Mouse (Mus musculus) hindbrain, embryonic 13.5 days (tissue): ENCODE measurements around the gene Atad5. TPM values are rescaled to one million over a fixed set of nuclear protein-coding genes. Genes with fewer than 3 reads are reported as not detected.
A peak's percentile ranks its signal among the peaks of the same experiment; 100 is the strongest.
"Not testable (repeated sequence)": the region's sequence is repeated elsewhere in the genome, so short reads cannot be mapped to it uniquely, and the experiment has no call there.

Experiments used
- ATAC-seq: fragments of 200-750 bp; cut with Nextera tagmentation; 2 replicates; pipeline ENCODE4 v1.8.0; 2017; ENCODE audit warnings: moderate TSS enrichment; ENCODE audit not compliant: low FRiP score
- H3K27ac ChIP-seq: fragments of 300-500 bp; sonication (generic); 2 replicates; pipeline ENCODE4 v1.5.1; 2015; ENCODE audit warnings: inconsistent platforms, mild to moderate bottlenecking, moderate library complexity
- H3K27me3 ChIP-seq: fragments of 300-500 bp; sonication (generic); 2 replicates; pipeline ENCODE4 v1.6.1; 2015; ENCODE audit warnings: mild to moderate bottlenecking, inconsistent platforms
- H3K36me3 ChIP-seq: fragments of 300-500 bp; sonication (generic); 2 replicates; pipeline ENCODE4 v1.6.1; 2015; ENCODE audit warnings: mild to moderate bottlenecking, inconsistent platforms
- H3K4me1 ChIP-seq: fragments of 300-500 bp; sonication (generic); replicated peaks from 2 replicates; pipeline ENCODE4 v1.6.1; 2015; ENCODE audit warnings: inconsistent platforms
- H3K4me2 ChIP-seq: fragments of 300-500 bp; sonication (generic); 2 replicates; pipeline ENCODE4 v1.6.1; 2015; ENCODE audit warnings: inconsistent platforms, mild to moderate bottlenecking, moderate library complexity
- H3K4me3 ChIP-seq: fragments of 300-500 bp; sonication (generic); 2 replicates; pipeline ENCODE4 v1.5.1; 2015; ENCODE audit warnings: mild to moderate bottlenecking, inconsistent platforms
- H3K9ac ChIP-seq: fragments of 300-500 bp; sonication (generic); 2 replicates; pipeline ENCODE4 v1.6.1; 2015; ENCODE audit warnings: mild to moderate bottlenecking, inconsistent platforms
- H3K9me3 ChIP-seq: fragments of 300-500 bp; sonication (generic); 2 replicates; pipeline ENCODE4 v1.6.1; 2016; ENCODE audit warnings: inconsistent platforms
- WGBS: fragments of 180-500 bp; shearing (Covaris S2); methylation state at CpG from one replicate; pipeline ENCODE4 v1.1.7; 2015; 5-methylcytosine and 5-hydroxymethylcytosine counted together
- polyA plus RNA-seq: library from polyadenylated mRNA; unstranded; fragments of >200 nt; fragmentation: Nextera tagmentation; extraction: Ambion mirVana; gene quantifications from 2 replicates; pipeline ENCODE4 v1.2.1, GENCODE M21; 2015

The Atad5 gene
- polyA plus RNA-seq, 1 experiment from 2014 or later: 6.1 TPM

DNA sequence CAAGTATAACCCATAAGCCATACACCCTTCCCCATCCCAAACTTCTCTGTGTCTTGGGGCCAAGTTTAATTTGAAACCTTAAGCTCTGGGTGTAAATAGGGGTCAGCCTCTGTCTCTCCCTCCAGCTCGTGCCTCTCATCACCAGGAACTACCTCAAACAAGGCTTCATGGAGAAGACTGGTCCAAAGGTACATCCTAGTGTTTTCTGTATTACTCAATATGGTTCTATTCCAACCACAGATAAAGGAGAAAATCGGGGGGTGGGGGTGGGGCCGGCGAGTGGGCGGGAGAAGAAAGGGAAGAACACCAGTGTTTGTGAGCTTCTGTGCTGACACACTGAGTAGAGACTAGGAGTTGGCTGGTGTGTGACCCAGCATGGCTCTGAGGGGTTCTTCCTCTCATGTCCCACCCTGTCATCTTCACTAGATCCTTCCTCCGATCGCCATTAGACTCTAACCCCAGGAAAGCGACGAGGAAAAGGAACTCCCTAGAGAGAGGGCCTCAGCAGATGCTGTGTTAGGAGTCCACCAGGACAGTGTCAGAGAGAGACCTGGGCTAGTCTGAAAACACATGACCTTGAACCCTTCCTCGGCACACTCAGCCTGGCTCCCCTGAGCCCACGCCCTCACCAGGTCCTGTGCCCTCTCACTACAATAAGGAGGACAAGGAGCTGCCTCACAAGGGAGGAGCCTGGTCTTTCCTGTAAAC is 84.9 kb downstream of the Atad5 start:
- Histone ChIP-seq H3K4me3 (no peak overlapping the region), H3K4me2 (no peak overlapping the region), H3K9ac (no peak overlapping the region), H3K27ac (no peak overlapping the region), H3K9me3 (no peaks in the 10 kb centered on the region), H3K36me3 (no peaks in the 10 kb centered on the region), H3K27me3 (no peaks in the 10 kb centered on the region; the same call in 1 of the 2 replicates), H3K4me1 (no peaks in the 10 kb centered on the region)
- ATAC-seq: no peak
- 82% methylated on average over 11 of the region's 11 CpGs for WGBS

- H3K4me3 ChIP-seq: no peak overlapping the region
- H3K36me3 ChIP-seq: no peaks in the 10 kb centered on the region
- ATAC-seq: no peak
- H3K4me2 ChIP-seq: no peak overlapping the region
- H3K4me1 ChIP-seq: no peaks in the 10 kb centered on the region
- WGBS: 73% methylated on average over 11 of the region's 11 CpGs
- no peak overlapping the region for H3K27ac ChIP-seq
- no peak overlapping the region for H3K9ac ChIP-seq
- H3K27me3 ChIP-seq: no peaks in the 10 kb centered on the region; the same call in 1 of the 2 replicates
- no peaks in the 10 kb centered on the region for H3K9me3 ChIP-seq
Observed at GRCm38 (mm10) chr11:80176911-80177895, 88.0 kb downstream of the Atad5 start.

DNA sequence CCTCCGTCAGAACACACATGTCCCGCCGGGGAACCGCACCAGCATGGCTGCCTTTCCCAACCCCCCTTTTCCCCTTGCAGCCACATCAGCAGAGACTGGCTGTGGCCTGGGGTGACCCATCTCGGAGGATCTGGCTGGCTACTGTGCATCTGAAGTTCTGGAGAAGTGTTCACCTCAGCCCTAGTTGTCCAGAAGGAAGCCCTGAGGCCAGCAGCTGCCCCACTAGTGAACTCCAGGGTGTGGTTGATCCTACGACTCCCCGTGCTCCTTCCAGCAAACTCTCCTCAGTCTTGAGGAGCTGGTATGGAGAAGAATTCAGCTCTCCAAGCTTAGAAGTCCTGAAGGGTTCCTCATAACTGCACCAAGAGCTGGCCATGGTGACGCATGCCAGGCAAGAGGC is 89.1 kb downstream of the Atad5 start:
- no peak for ATAC-seq
- no peak overlapping the region for H3K27ac ChIP-seq
- no peak overlapping the region for H3K9ac ChIP-seq
- WGBS: 88% methylated on average over 8 of the region's 8 CpGs
- H3K4me1 ChIP-seq: no peaks in the 10 kb centered on the region
- H3K27me3 ChIP-seq: no peaks in the 10 kb centered on the region; the same call in 1 of the 2 replicates
- no peaks in the 10 kb centered on the region for H3K9me3 ChIP-seq
- no peak overlapping the region for H3K4me3 ChIP-seq
- no peaks in the 10 kb centered on the region for H3K36me3 ChIP-seq
- H3K4me2 ChIP-seq: no peak overlapping the region

GRCm38 (mm10) chr11:80181021-80181749 is 92.0 kb downstream of the Atad5 start:
- ATAC-seq: no peak
- Histone ChIP-seq H3K9me3 (no peaks in the 10 kb centered on the region), H3K27me3 (no peaks in the 10 kb centered on the region), H3K4me1 (peaks cover 5% of the 10 kb centered on the region; the same call in 1 of the 2 replicates), H3K27ac (no peak overlapping the region), H3K4me3 (no peak overlapping the region), H3K4me2 (no peak overlapping the region), H3K36me3 (no peaks in the 10 kb centered on the region), H3K9ac (no peak overlapping the region)
- 78% methylated on average over 5 of the region's 5 CpGs for WGBS

GRCm38 (mm10) chr11:80183054-80183704 is 94.0 kb downstream of the Atad5 start:
- Histone ChIP-seq H3K4me3 (peak overlapping the region; percentile 49), H3K9ac (peak overlapping the region; percentile 71), H3K4me2 (peak overlapping the region; percentile 61)
- not testable (repeated sequence) for H3K27ac ChIP-seq, H3K36me3 ChIP-seq, H3K27me3 ChIP-seq, ATAC-seq, H3K9me3 ChIP-seq, H3K4me1 ChIP-seq
- WGBS: 48% methylated on average over 12 of the region's 12 CpGs

DNA sequence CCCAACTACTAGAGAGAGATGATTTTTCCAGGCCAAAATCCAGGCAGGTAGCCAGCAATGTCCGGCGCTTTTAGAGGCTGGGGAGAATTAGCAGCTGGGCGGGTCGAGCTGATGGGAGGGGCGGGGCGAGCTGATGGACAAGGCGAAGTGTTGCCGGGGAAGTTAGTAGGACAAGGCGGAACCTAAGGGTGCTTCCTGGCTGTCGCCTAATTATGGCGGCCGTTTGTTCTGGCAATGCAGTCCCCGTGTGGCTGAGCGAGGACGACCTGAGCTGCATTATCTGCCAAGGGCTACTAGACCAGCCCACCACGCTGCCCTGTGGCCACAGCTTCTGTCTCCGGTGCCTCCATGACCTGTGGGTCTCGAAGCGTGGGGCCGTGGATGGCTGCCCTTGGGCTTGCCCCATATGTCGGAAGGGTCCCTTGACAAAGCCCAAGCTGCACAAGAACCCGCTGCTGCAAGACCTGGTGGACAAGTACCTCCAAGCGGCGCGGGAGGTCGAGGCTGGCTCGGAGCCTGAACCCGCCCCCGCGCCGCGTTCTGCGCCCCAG is 94.6 kb downstream of the Atad5 start, which contains the start of gene Rnf135:
Gene Rnf135 (plus strand): TSS at position 147 of the 551 bp plus-strand sequence.
- H3K4me3 ChIP-seq: peak within 1 kb of the TSS; percentile 49
- no peak for ATAC-seq
- H3K9ac ChIP-seq: peak within 1 kb of the TSS; percentile 71
- no peaks in the 10 kb centered on the region for H3K36me3 ChIP-seq
- peak within 1 kb of the TSS; percentile 61 for H3K4me2 ChIP-seq
- 2% methylated on average over 33 of the region's 33 CpGs for WGBS
- H3K27ac ChIP-seq: peak within 1 kb of the TSS; percentile 13
- H3K4me1 ChIP-seq: peaks cover 5% of the 10 kb centered on the region; the same call in 1 of the 2 replicates
- no peaks in the 10 kb centered on the region for H3K27me3 ChIP-seq
- no peaks in the 10 kb centered on the region for H3K9me3 ChIP-seq

GRCm38 (mm10) chr11:80184531-80185071 is 95.4 kb downstream of the Atad5 start:
- H3K27me3 ChIP-seq: no peaks in the 10 kb centered on the region
- H3K9me3 ChIP-seq: no peaks in the 10 kb centered on the region
- WGBS: 90% methylated on average over 6 of the region's 6 CpGs
- H3K4me3 ChIP-seq: no peak overlapping the region
- H3K4me2 ChIP-seq: peak overlapping the region; percentile 61
- no peak for ATAC-seq
- H3K9ac ChIP-seq: no peak overlapping the region
- peaks cover 5% of the 10 kb centered on the region; the same call in 1 of the 2 replicates for H3K4me1 ChIP-seq
- no peaks in the 10 kb centered on the region for H3K36me3 ChIP-seq
- H3K27ac ChIP-seq: no peak overlapping the region

Other genes starting within 250 kb of the Atad5 start
- 42.7 and 45.2 TPM in 2 replicates for gene Utp6, start 127.0 kb upstream of the Atad5 start, polyA plus RNA-seq
- 16.0 and 16.9 TPM in 2 replicates for gene Suz12, start 96.3 kb upstream of the Atad5 start, polyA plus RNA-seq
- 12.3 and 13.1 TPM in 2 replicates for gene Crlf3, start 8.4 kb upstream of the Atad5 start, polyA plus RNA-seq
- gene Tefm, start 52.8 kb downstream of the Atad5 start, polyA plus RNA-seq: 25.8 and 25.9 TPM in 2 replicates
- gene Adap2, start 64.7 kb downstream of the Atad5 start, polyA plus RNA-seq: 3.7 and 3.9 TPM in 2 replicates
- gene Rnf135, start 94.5 kb downstream of the Atad5 start, polyA plus RNA-seq: 3.1 and 3.9 TPM in 2 replicates
- gene Rhot1, start 119.6 kb downstream of the Atad5 start, polyA plus RNA-seq: 66.4 and 68.4 TPM in 2 replicates
- gene Rhbdl3, start 211.5 kb downstream of the Atad5 start, polyA plus RNA-seq: 14.0 and 16.0 TPM in 2 replicates